Mouse (Mus musculus): ENCODE data around the gene Olfr824. TPM values are rescaled to one million over a fixed set of nuclear protein-coding genes. Genes with fewer than 3 reads are reported as not detected.
"Not testable (repeated sequence)": the region's sequence is repeated elsewhere in the genome, so short reads cannot be mapped to it uniquely, and the experiment has no call there.

The Olfr824 gene
- polyA plus RNA-seq (2015; fragmentation: Nextera tagmentation; extraction: Ambion mirVana) = not detected in 2 replicates

DNA sequence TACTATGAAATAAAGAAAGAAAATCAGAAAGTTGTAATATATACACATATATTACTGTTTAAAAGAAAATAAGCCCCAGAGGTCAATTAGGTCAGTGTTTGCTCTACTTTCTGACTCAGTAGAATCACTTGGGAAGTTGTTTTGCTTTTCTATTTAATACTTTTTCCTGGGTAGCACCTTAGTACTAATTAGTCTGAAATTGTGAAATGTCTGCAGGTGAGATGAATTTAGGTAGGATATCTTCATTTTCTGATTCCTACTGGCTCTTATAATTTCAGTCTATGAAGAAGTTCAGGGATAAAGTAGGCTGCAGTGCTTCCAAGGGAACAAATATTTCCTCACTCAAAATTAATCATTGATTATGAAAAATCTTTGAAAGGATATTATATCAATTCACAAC lies at the start of gene Olfr824:
Olfr824 (minus strand) TSS at position 101 of the 400 bp plus-strand sequence.
- H3K9me3 ChIP-seq (ENCODE audit: control insufficient read depth); H3K4me1 ChIP-seq (replicated peaks; ENCODE audit: control insufficient read depth, insufficient read depth, low read length); H3K27me3 ChIP-seq (replicated peaks; ENCODE audit: control insufficient read depth, insufficient read depth, low read length); H3K9ac ChIP-seq (ENCODE audit: low read depth, low read length); H3K36me3 ChIP-seq (ENCODE audit: control insufficient read depth, insufficient read depth); H3K4me2 ChIP-seq (replicated peaks; ENCODE audit: low read depth); H3K27ac ChIP-seq (ENCODE audit: low read depth, low read length); ATAC-seq; H3K4me3 ChIP-seq (ENCODE audit: low read depth, low read length): not testable (repeated sequence)

- H3K9ac ChIP-seq (ENCODE audit: low read depth, low read length) = no peak within 1 kb of the TSS
- H3K4me2 ChIP-seq (replicated peaks; ENCODE audit: low read depth) = no peak within 1 kb of the TSS
- ATAC-seq = no peak
- TF ChIP-seq CTCF (IDR thresholded peaks at IDR 0.05; ENCODE audit: low read depth) = no peak
- H3K27ac ChIP-seq (ENCODE audit: low read depth, low read length) = no peak within 1 kb of the TSS
- no peaks in the 10 kb centered on the region for H3K27me3 ChIP-seq (replicated peaks; ENCODE audit: control insufficient read depth, insufficient read depth, low read length)
- no peaks in the 10 kb centered on the region for H3K9me3 ChIP-seq (ENCODE audit: control insufficient read depth)
- no peaks in the 10 kb centered on the region for H3K4me1 ChIP-seq (replicated peaks; ENCODE audit: control insufficient read depth, insufficient read depth, low read length)
- no peaks in the 10 kb centered on the region for H3K36me3 ChIP-seq (ENCODE audit: control insufficient read depth, insufficient read depth)
- no peak within 1 kb of the TSS for H3K4me3 ChIP-seq (ENCODE audit: low read depth, low read length)
Measured at GRCm38 (mm10) chr10:130166666-130167065, 36.9 kb upstream of the Olfr824 start, which contains the start of gene Olfr825. Gene Olfr825 (minus strand): TSS chr10:130166766.

- TF ChIP-seq CTCF (IDR thresholded peaks at IDR 0.05; ENCODE audit: low read depth) = no peak
Measured at GRCm38 (mm10) chr10:130165196-130165595, 35.4 kb upstream of the Olfr824 start.

DNA sequence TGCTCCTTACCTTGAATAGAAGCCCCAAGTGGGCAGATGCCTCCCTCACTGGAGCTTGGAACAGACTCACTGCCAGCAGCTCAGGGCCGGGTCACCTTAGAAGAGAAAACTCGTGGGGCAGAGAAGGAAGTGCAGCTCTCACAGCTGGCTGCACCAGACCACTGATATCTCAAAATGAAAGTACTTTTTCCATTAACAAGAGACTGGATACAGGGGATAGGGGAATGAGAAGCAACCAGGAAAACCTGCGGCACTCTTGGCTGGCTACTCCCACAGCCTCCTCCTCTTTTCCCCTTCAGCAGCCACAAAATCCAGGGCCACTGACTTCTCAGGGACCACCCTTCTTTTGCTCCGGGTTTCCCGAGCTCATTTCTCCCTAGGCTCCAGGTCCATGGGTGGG lies 14.3 kb upstream of the Olfr824 start:
- no peaks in the 10 kb centered on the region for H3K9me3 ChIP-seq (ENCODE audit: control insufficient read depth)
- no peaks in the 10 kb centered on the region for H3K4me1 ChIP-seq (replicated peaks; ENCODE audit: control insufficient read depth, insufficient read depth, low read length)
- ATAC-seq = no peak
- no peak overlapping the region for H3K4me3 ChIP-seq (ENCODE audit: low read depth, low read length)
- H3K9ac ChIP-seq (ENCODE audit: low read depth, low read length) = no peak overlapping the region
- H3K4me2 ChIP-seq (replicated peaks; ENCODE audit: low read depth) = no peak overlapping the region
- TF ChIP-seq CTCF (IDR thresholded peaks at IDR 0.05; ENCODE audit: low read depth) = no peak
- no peaks in the 10 kb centered on the region for H3K36me3 ChIP-seq (ENCODE audit: control insufficient read depth, insufficient read depth)
- 80% methylated on average over 5 of the region's 5 CpGs for WGBS
- H3K27me3 ChIP-seq (replicated peaks; ENCODE audit: control insufficient read depth, insufficient read depth, low read length) = no peaks in the 10 kb centered on the region
- no peak overlapping the region for H3K27ac ChIP-seq (ENCODE audit: low read depth, low read length)

More at GRCm38 (mm10) chr10:130165196-130165595, 35.4 kb upstream of the Olfr824 start:
- Histone ChIP-seq H3K4me3 (ENCODE audit: low read depth, low read length) (no peak overlapping the region), H3K9me3 (ENCODE audit: control insufficient read depth) (no peaks in the 10 kb centered on the region), H3K27me3 (replicated peaks; ENCODE audit: control insufficient read depth, insufficient read depth, low read length) (no peaks in the 10 kb centered on the region), H3K27ac (ENCODE audit: low read depth, low read length) (no peak overlapping the region), H3K4me2 (replicated peaks; ENCODE audit: low read depth) (no peak overlapping the region), H3K4me1 (replicated peaks; ENCODE audit: control insufficient read depth, insufficient read depth, low read length) (no peaks in the 10 kb centered on the region), H3K9ac (ENCODE audit: low read depth, low read length) (no peak overlapping the region), H3K36me3 (ENCODE audit: control insufficient read depth, insufficient read depth) (no peaks in the 10 kb centered on the region)
- no peak for ATAC-seq

DNA sequence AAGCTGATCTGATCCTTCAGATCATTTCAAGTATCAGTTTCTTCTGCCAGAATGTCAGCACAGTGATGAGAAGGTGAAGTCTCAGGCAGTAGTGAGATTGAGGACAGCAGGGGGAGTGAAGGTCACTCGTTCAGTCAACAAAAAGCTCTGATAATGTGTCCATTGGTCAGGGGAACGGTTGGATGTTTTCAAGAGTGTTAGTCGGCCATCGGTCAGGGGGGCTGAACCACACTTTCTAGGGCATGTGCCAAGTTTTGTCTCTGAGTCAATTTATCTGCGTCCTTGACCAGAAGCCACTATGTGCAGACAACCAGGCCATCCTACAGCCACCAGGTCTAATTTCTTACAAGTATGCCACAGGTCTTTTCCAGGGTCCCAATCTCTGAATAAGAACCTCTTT lies 12.7 kb upstream of the Olfr824 start:
- 72% methylated on average over 5 of the region's 5 CpGs for WGBS
- H3K4me3 ChIP-seq (ENCODE audit: low read depth, low read length); H3K36me3 ChIP-seq (ENCODE audit: control insufficient read depth, insufficient read depth); H3K27ac ChIP-seq (ENCODE audit: low read depth, low read length); ATAC-seq; H3K27me3 ChIP-seq (replicated peaks; ENCODE audit: control insufficient read depth, insufficient read depth, low read length); H3K9me3 ChIP-seq (ENCODE audit: control insufficient read depth); H3K9ac ChIP-seq (ENCODE audit: low read depth, low read length); H3K4me2 ChIP-seq (replicated peaks; ENCODE audit: low read depth); H3K4me1 ChIP-seq (replicated peaks; ENCODE audit: control insufficient read depth, insufficient read depth, low read length): not testable (repeated sequence)

DNA sequence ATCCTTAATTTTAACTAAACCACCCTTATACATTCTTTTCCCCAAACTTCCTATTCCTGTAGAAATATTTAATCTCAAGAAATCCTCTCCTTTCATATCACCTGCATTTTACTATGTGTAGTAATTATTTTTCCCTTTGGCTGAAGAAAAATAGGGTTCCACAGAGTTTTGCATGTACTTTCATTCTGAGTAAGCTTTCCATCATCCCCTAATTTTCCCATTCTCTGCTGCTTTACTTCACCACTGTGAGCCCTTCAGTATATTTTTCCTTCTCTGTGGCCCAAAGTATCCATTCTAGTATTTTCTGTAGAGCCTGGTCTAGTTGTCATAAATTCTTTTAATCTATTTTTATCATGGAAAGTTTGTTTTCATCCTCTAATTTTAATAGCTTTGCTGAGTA lies 5.0 kb upstream of the Olfr824 start:
- no peak for ATAC-seq
- Histone ChIP-seq H3K9me3 (ENCODE audit: control insufficient read depth) (no peaks in the 10 kb centered on the region), H3K36me3 (ENCODE audit: control insufficient read depth, insufficient read depth) (no peaks in the 10 kb centered on the region)

DNA sequence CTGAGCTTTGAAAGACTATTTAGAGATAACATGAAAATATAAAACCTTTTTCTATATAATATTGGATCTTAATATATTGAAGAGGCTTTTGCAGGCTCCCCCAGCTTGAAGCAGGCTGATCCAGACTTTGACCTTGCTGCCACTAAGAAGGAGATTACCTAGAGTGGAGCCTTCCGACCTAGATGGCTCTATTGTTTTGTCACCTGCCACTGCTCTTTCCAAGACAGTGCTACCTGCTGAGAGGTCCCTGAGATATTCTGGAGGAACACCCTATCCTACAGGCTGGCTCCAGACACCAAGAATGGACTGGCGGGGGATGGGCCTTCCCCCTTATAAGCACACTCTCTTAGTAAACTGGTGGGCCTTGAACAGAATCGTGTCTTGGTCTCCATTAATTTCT lies 13.8 kb downstream of the Olfr824 start:
- H3K27ac ChIP-seq (ENCODE audit: low read depth, low read length); ATAC-seq; H3K9me3 ChIP-seq (ENCODE audit: control insufficient read depth); H3K36me3 ChIP-seq (ENCODE audit: control insufficient read depth, insufficient read depth); H3K4me2 ChIP-seq (replicated peaks; ENCODE audit: low read depth); H3K4me1 ChIP-seq (replicated peaks; ENCODE audit: control insufficient read depth, insufficient read depth, low read length); H3K27me3 ChIP-seq (replicated peaks; ENCODE audit: control insufficient read depth, insufficient read depth, low read length); H3K9ac ChIP-seq (ENCODE audit: low read depth, low read length); H3K4me3 ChIP-seq (ENCODE audit: low read depth, low read length): not testable (repeated sequence)
- 61% methylated on average over 3 of the region's 3 CpGs for WGBS

More for the DNA sequence above, 5.0 kb upstream of the Olfr824 start:
- Histone ChIP-seq H3K27ac (ENCODE audit: low read depth, low read length) (no peak overlapping the region), H3K4me2 (replicated peaks; ENCODE audit: low read depth) (no peak overlapping the region), H3K27me3 (replicated peaks; ENCODE audit: control insufficient read depth, insufficient read depth, low read length) (no peaks in the 10 kb centered on the region), H3K9ac (ENCODE audit: low read depth, low read length) (no peak overlapping the region), H3K4me1 (replicated peaks; ENCODE audit: control insufficient read depth, insufficient read depth, low read length) (no peaks in the 10 kb centered on the region), H3K4me3 (ENCODE audit: low read depth, low read length) (no peak overlapping the region)
- TF ChIP-seq CTCF (IDR thresholded peaks at IDR 0.05; ENCODE audit: low read depth) = no peak

DNA sequence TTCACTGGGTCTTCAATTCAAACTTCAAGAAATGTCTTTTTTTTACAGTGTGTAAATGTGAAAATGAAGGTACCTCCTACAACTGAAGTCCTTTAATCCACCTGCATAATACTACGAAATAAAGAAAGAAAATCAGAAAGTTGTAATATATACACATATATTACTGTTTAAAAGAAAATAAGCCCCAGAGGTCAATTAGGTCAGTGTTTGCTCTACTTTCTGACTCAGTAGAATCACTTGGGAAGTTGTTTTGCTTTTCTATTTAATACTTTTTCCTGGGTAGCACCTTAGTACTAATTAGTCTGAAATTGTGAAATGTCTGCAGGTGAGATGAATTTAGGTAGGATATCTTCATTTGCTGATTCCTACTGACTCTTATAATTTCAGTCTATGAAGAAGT lies 14.5 kb downstream of the Olfr824 start, which contains the start of gene Olfr823:
Olfr823 (minus strand) TSS at position 101 of the 400 bp plus-strand sequence.
- not testable (repeated sequence) for H3K27ac ChIP-seq (ENCODE audit: low read depth, low read length); H3K9ac ChIP-seq (ENCODE audit: low read depth, low read length); H3K4me3 ChIP-seq (ENCODE audit: low read depth, low read length); H3K4me1 ChIP-seq (replicated peaks; ENCODE audit: control insufficient read depth, insufficient read depth, low read length); ATAC-seq; H3K27me3 ChIP-seq (replicated peaks; ENCODE audit: control insufficient read depth, insufficient read depth, low read length); H3K4me2 ChIP-seq (replicated peaks; ENCODE audit: low read depth); H3K36me3 ChIP-seq (ENCODE audit: control insufficient read depth, insufficient read depth); H3K9me3 ChIP-seq (ENCODE audit: control insufficient read depth)
- 91% methylated on average over 1 of the region's 1 CpGs for WGBS
